Mouse (Mus musculus): Measurements from ENCODE around the gene Pdxk. TPM values are rescaled to one million over a fixed set of nuclear protein-coding genes. Genes with fewer than 3 reads are reported as not detected.

The Pdxk gene
- total and polyA plus RNA-seq, 3 experiments = 4.3 to 6.8 (median 6.4) TPM

GRCm38 (mm10) chr10:78481928-78482499 lies 17.2 kb upstream of the Pdxk start:
- Histone ChIP-seq H3K36me3 (replicated peaks in 1 of 2; ENCODE audit: control insufficient read depth in 1 of 2, insufficient read depth in 1 of 2, low read length in 1 of 2) (no peaks in the 10 kb centered on the region), H3K4me1 (ENCODE audit: control insufficient read depth in 1 of 2, insufficient read depth in 2 of 2) (peaks cover 0 to 14% of the 10 kb centered on the region in 2 experiments; a peak in 2 of 4 replicates), H3K79me2 (replicated peaks; ENCODE audit: control insufficient read depth, extremely low read depth, insufficient read depth, poor library complexity, severe bottlenecking) (no peaks in the 10 kb centered on the region), H3K27me3 (replicated peaks) (peaks cover 31% of the 10 kb centered on the region), H3K4me2 (ENCODE audit: insufficient read depth, low read depth, poor library complexity, severe bottlenecking) (no peak overlapping the region), H3K27ac (ENCODE audit: insufficient read depth, low read depth) (no peak overlapping the region), H3K4me3 (replicated peaks in 1 of 3; ENCODE audit: low read depth in 2 of 3, low read length in 2 of 3, poor library complexity in 1 of 3) (peak overlapping the region in 2 of 3 experiments; percentile 19 to 22), H3K9ac (ENCODE audit: insufficient read depth, low read depth) (no peak overlapping the region), H3K9me3 (replicated peaks; ENCODE audit: low read length) (peaks cover 17% of the 10 kb centered on the region)
- in situ Hi-C loops (cut with MboI; ENCODE audit: low pct_ligation_motif_present, low pct_unique_long_range_greater_than_20kb, low sequenced_read_pairs) = no loop called here
- TF ChIP-seq BHLHE40 (IDR thresholded peaks at IDR 0.05; ENCODE audit: low read depth, low read length) = no peak
- no peak for TF ChIP-seq RAD21 (IDR thresholded peaks at IDR 0.05; ENCODE audit: low read depth, low read length)
- TF ChIP-seq ELF1 (IDR thresholded peaks at IDR 0.05; ENCODE audit: low read depth, low read length) = no peak
- no peak for TF ChIP-seq MYC (IDR thresholded peaks at IDR 0.05; ENCODE audit: low read depth, low read length)
- peak in 1 of 2 experiments; percentile 11; a peak in 1 of 4 replicates for TF ChIP-seq CTCF (conservative IDR thresholded peaks at IDR 0.05 in 1 of 2, IDR thresholded peaks at IDR 0.05 in 1 of 2; ENCODE audit: low read depth in 2 of 2, low read length in 2 of 2)
- no peak for TF ChIP-seq E2F4 (IDR thresholded peaks at IDR 0.05; ENCODE audit: insufficient replicate concordance, low read depth, low read length)
- peak; percentile 54; the same call in 1 of the 2 replicates for TF ChIP-seq NRF1 (IDR thresholded peaks at IDR 0.05; ENCODE audit: low read depth, low read length)
- no peak for TF ChIP-seq UBTF (IDR thresholded peaks at IDR 0.05; ENCODE audit: low read depth, low read length)
- dilution Hi-C loops (cut with MboI; ENCODE audit: extremely low pct_ligation_motif_present, extremely low pct_unique_long_range_greater_than_20kb, low sequenced_read_pairs) = no loop called here
- peak; percentile 52 for DNase-seq (ENCODE audit: extremely low read depth)

GRCm38 (mm10) chr10:78480954-78481927 lies 16.5 kb upstream of the Pdxk start:
- H3K4me1 ChIP-seq (ENCODE audit: control insufficient read depth in 1 of 2, insufficient read depth in 2 of 2) = peaks cover 0 to 14% of the 10 kb centered on the region in 2 experiments; a peak in 2 of 4 replicates
- peaks cover 17% of the 10 kb centered on the region for H3K9me3 ChIP-seq (replicated peaks; ENCODE audit: low read length)
- no peak for DNase-seq (ENCODE audit: extremely low read depth)
- no peaks in the 10 kb centered on the region for H3K79me2 ChIP-seq (replicated peaks; ENCODE audit: control insufficient read depth, extremely low read depth, insufficient read depth, poor library complexity, severe bottlenecking)
- no peak overlapping the region for H3K4me3 ChIP-seq (replicated peaks in 1 of 3; ENCODE audit: low read depth in 2 of 3, low read length in 2 of 3, poor library complexity in 1 of 3)
- H3K27me3 ChIP-seq (replicated peaks) = peaks cover 28% of the 10 kb centered on the region
- dilution Hi-C loops (cut with MboI; ENCODE audit: extremely low pct_ligation_motif_present, extremely low pct_unique_long_range_greater_than_20kb, low sequenced_read_pairs) (no loop called here), in situ Hi-C loops (cut with MboI; ENCODE audit: low pct_ligation_motif_present, low pct_unique_long_range_greater_than_20kb, low sequenced_read_pairs) (no loop called here)
- H3K27ac ChIP-seq (ENCODE audit: insufficient read depth, low read depth) = no peak overlapping the region
- TF ChIP-seq SMC3 (IDR thresholded peaks at IDR 0.05; ENCODE audit: low read depth, low read length) = no peak
- TF ChIP-seq HCFC1 (IDR thresholded peaks at IDR 0.05; ENCODE audit: low read depth, low read length) = no peak
- TF ChIP-seq GABPA (IDR thresholded peaks at IDR 0.05; ENCODE audit: insufficient replicate concordance, low read depth, low read length) = no peak
- TF ChIP-seq MAFK (IDR thresholded peaks at IDR 0.05; ENCODE audit: insufficient replicate concordance, low read length) = no peak
- no peak for TF ChIP-seq CHD2 (IDR thresholded peaks at IDR 0.05; ENCODE audit: low read length)
- TF ChIP-seq MEF2A (IDR thresholded peaks at IDR 0.05; ENCODE audit: borderline replicate concordance, low read depth, low read length) = no peak
- H3K9ac ChIP-seq (ENCODE audit: insufficient read depth, low read depth) = no peak overlapping the region
- H3K36me3 ChIP-seq (replicated peaks in 1 of 2; ENCODE audit: control insufficient read depth in 1 of 2, insufficient read depth in 1 of 2, low read length in 1 of 2) = no peaks in the 10 kb centered on the region
- no peak overlapping the region for H3K4me2 ChIP-seq (ENCODE audit: insufficient read depth, low read depth, poor library complexity, severe bottlenecking)
